In the genomic region with DNA sequence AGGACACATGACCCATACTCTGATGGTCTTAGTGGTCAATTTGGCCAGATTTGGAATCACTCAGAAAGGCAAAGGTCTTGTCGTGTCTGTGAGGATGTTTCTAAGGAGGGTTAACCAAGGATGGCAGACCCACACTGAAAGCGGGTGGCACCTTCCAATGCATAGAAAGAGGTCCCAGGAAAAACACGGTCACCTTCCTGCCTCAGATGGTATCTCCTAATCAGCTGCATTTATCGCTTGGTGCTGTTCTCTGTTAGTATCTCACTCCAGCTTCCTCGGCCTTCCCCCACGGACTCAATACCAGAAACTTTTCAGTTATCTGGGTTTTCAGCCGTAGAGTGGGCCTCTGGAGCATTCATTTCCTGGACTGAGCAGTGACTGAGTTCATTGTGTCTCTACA, we compare ENCODE assay signal across 12 mouse cellular contexts.
"Had no signal": no experiment of that assay in that cellular context is flagged by ENCODE, and none has a peak within 500 bp of the region (broad histone marks: within the 10 kb centered on the region; RNA-seq: fewer than 3 reads in every experiment).

No protein-coding gene starts in this region.

- H3K27ac ChIP-seq: kidney, embryonic 15.5 days; midbrain, embryonic 12.5 days; neural tube, embryonic 13.5 days had no signal

- DNase-seq: kidney, postnatal 14 days; left cerebral cortex, postnatal 4 days; lung, adult 18-20 months; retina, postnatal 1 day; right cerebral cortex, postnatal 4 days; spleen, adult 18-20 months; thymus, adult 18-20 months; thymus, postnatal 14 days had no signal

- H3K4me3 ChIP-seq: kidney, embryonic 15.5 days; midbrain, embryonic 12.5 days; neural tube, embryonic 13.5 days had no signal

- H3K27me3 ChIP-seq: kidney, embryonic 15.5 days; midbrain, embryonic 12.5 days; neural tube, embryonic 13.5 days had no signal

- H3K9me3 ChIP-seq: kidney, embryonic 15.5 days; midbrain, embryonic 12.5 days; neural tube, embryonic 13.5 days had no signal

- H3K9ac ChIP-seq: kidney, embryonic 15.5 days; midbrain, embryonic 12.5 days; neural tube, embryonic 13.5 days had no signal

- H3K4me2 ChIP-seq: kidney, embryonic 15.5 days; midbrain, embryonic 12.5 days; neural tube, embryonic 13.5 days had no signal

- ATAC-seq: midbrain, embryonic 16.5 days had no signal

- H3K36me3 ChIP-seq: kidney, embryonic 15.5 days; midbrain, embryonic 12.5 days; neural tube, embryonic 13.5 days had no signal
